Mouse (Mus musculus): Measurements from ENCODE around the gene Klhdc4. TPM values are rescaled to one million over a fixed set of nuclear protein-coding genes. Genes with fewer than 3 reads are reported as not detected.
A peak's percentile ranks its signal among the peaks of the same experiment; 100 is the strongest.

The Klhdc4 gene
- polyA plus RNA-seq, 1 experiment from 2014 or later: 39.5 TPM

GRCm38 (mm10) chr8:121865356-121865755 lies 36.0 kb upstream of the Klhdc4 start:
- POLR2A ChIA-PET: no interaction called here
- in situ Hi-C loops (cut with MboI; ENCODE audit: low pct_unique_long_range_greater_than_20kb): no loop called here
- no peaks in the 10 kb centered on the region for H3K27me3 ChIP-seq
- ATAC-seq: no peak
- DNase-seq (ENCODE audit: low read depth, low spot score): no peak
- TF ChIP-seq CTCF (IDR thresholded peaks at IDR 0.05): no peak
- CTCF ChIA-PET: interaction anchor here (5.5 kb wide), 1 partner anchor 13 kb away, joined by 37 read pairs; no protein-coding TSS in a partner anchor

DNA sequence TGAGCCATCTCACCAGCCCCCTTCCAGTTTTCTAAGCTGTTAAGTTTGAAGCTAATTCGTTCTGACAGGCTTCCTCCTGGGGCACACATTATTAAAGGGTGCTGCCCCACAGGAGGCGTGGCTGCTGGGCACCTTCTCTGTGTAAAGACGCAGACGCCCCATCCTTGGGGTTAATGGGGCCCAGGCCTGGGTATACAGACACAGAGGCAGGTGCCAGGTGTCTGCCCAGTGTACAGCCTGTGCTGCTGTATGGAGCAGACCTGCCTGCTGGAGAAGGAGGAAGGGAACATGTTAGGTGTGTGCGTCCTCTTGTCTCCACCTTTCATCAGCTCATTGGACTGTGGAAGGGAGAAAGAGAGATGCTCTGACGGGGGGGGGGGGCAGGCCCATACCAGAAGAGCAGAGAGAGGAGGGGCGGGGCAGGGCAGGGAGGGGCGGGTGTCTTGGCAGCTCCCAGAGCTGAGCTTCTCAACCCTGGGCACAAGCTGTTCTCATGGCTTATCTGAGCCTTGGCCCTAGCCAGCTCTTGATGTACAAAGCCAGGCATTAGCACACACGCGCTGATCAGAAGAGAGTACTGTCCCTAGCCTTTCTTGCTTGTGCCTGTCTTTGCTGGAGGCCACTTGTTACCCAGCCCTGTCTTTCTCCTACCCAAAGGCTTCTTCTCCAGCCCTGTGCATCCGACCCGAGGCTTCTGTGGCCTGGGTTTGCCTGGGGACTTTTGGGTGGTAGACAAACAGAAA lies 32.6 kb upstream of the Klhdc4 start:
- ChIA-PET POLR2A (no interaction called here), CTCF (interaction anchor here (1.2 to 1.8 kb wide), 3 partner anchors 10 to 48 kb away, joined by 3 to 13 read pairs (median 5); no protein-coding TSS in a partner anchor)
- in situ Hi-C loops (cut with MboI; ENCODE audit: low pct_unique_long_range_greater_than_20kb): no loop called here
- no peak for TF ChIP-seq CTCF (IDR thresholded peaks at IDR 0.05)
- H3K27me3 ChIP-seq: no peaks in the 10 kb centered on the region
- DNase-seq (ENCODE audit: low read depth, low spot score) (no peak), ATAC-seq (no peak)

DNA sequence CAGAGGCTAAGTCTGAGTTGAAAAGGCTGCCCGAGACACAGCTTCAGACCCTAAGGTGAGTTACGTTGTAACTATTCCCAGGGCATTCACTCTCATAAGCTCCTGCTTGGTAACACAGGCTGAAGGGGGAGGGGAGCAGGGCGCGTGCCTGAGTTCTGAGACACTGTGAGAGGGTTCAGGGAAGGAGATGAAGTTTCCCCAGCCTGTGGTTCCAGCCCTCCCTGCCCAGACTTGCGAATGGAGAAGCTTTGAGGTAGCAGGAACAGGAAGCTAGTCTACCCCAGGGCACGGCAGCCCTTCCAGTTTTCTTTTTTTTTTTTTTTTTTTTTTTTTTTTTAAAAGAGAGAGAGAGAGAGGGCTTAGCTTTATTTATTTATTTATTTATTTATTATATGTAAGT lies 31.9 kb upstream of the Klhdc4 start:
- ChIA-PET POLR2A (no interaction called here), CTCF (interaction anchor here (1.2 to 1.8 kb wide), 3 partner anchors 11 to 49 kb away, joined by 3 to 13 read pairs (median 5); no protein-coding TSS in a partner anchor)
- H3K27me3 ChIP-seq: no peaks in the 10 kb centered on the region
- in situ Hi-C loops (cut with MboI; ENCODE audit: low pct_unique_long_range_greater_than_20kb): no loop called here
- no peak for DNase-seq (ENCODE audit: low read depth, low spot score)
- no peak for TF ChIP-seq CTCF (IDR thresholded peaks at IDR 0.05)
- no peak for ATAC-seq

GRCm38 (mm10) chr8:121857747-121858146 lies 28.4 kb upstream of the Klhdc4 start:
- no peaks in the 10 kb centered on the region for H3K27me3 ChIP-seq
- in situ Hi-C loops (cut with MboI; ENCODE audit: low pct_unique_long_range_greater_than_20kb): no loop called here
- POLR2A ChIA-PET: interaction anchor here (1.0 kb wide), 1 partner anchor 14 kb away, joined by 3 read pairs; no protein-coding TSS in a partner anchor
- ATAC-seq (peak; percentile 11), DNase-seq (ENCODE audit: low read depth, low spot score) (no peak)
- no peak for TF ChIP-seq CTCF (IDR thresholded peaks at IDR 0.05)
- CTCF ChIA-PET: interaction anchor here (1.0 to 1.9 kb wide), 4 partner anchors 12 to 62 kb away, joined by 3 to 5 read pairs (median 4); no protein-coding TSS in a partner anchor

DNA sequence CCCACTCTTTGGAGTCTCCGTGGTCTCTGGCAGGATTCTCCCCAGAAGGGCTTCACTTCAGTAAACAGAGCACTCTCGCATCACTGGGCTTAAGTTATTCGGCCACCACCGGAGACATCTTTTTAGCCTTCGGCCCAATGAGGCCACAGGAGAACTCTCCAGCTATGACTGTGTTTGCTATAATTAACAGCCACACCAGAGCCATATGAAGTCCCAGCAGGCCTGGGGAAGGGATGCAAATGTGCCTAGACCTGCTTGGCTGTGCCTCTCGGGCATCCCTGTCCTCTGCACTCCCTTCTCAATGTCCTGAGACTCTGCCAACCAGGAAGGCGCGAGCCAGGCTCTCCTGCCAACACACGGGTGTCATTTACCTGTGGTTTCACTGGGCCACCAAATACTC lies 28.0 kb upstream of the Klhdc4 start:
- TF ChIP-seq CTCF (IDR thresholded peaks at IDR 0.05): no peak
- DNase-seq (ENCODE audit: low read depth, low spot score): no peak
- peak; percentile 72 for ATAC-seq
- CTCF ChIA-PET: interaction anchor here (0.9 to 1.9 kb wide), 5 partner anchors 12 to 69 kb away, joined by 3 to 5 read pairs (median 3); no protein-coding TSS in a partner anchor
- in situ Hi-C loops (cut with MboI; ENCODE audit: low pct_unique_long_range_greater_than_20kb): no loop called here
- no peaks in the 10 kb centered on the region for H3K27me3 ChIP-seq
- POLR2A ChIA-PET: interaction anchor here (1.0 kb wide), 1 partner anchor 14 kb away, joined by 3 read pairs; no protein-coding TSS in a partner anchor

- ATAC-seq (no peak), DNase-seq (ENCODE audit: low read depth, low spot score) (no peak)
- in situ Hi-C loops (cut with MboI; ENCODE audit: low pct_unique_long_range_greater_than_20kb): no loop called here
- ChIA-PET CTCF (interaction anchor here (0.8 to 2.1 kb wide), 5 partner anchors 19 to 72 kb away, joined by 3 to 6 read pairs (median 4); no protein-coding TSS in a partner anchor), POLR2A (interaction anchor here (0.8 to 1.3 kb wide), 2 partner anchors 39 to 52 kb away, joined by 3 to 5 read pairs; no protein-coding TSS in a partner anchor)
- H3K27me3 ChIP-seq: no peaks in the 10 kb centered on the region
- no peak for TF ChIP-seq CTCF (IDR thresholded peaks at IDR 0.05)
Observed at GRCm38 (mm10) chr8:121856071-121856746, 26.8 kb upstream of the Klhdc4 start.

DNA sequence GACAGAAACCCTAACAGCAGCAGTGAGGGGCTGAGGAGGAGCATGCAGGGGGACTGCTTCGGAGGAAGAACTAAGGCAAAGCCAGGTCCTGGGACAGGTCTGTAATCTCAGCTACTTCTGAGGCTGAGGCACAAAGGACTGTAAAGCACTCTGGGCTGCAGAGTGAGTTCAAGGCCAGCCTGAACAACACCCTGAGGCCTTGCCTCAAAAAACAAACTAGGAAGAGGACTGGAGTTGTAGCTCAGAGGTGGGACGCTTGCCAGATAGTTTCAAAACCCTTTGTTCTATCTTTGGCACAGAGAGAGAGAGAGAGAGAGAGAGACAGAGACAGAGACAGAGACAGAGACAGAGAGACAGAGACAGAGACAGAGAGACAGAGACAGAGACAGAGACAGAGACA lies 24.2 kb upstream of the Klhdc4 start:
- DNase-seq (ENCODE audit: low read depth, low spot score): no peak
- no peak for TF ChIP-seq CTCF (IDR thresholded peaks at IDR 0.05)
- CTCF ChIA-PET: interaction anchor here (5.4 to 6.1 kb wide), 2 partner anchors 15 to 58 kb away, joined by 37 to 111 read pairs; no protein-coding TSS in a partner anchor
- POLR2A ChIA-PET: interaction anchor here (1.1 kb wide), 1 partner anchor 44 kb away, joined by 3 read pairs; no protein-coding TSS in a partner anchor
- in situ Hi-C loops (cut with MboI; ENCODE audit: low pct_unique_long_range_greater_than_20kb): loop anchor here (5.0 kb wide), 1 partner anchor 54 kb away; the partner anchor contains the start of gene Slc7a5
- no peaks in the 10 kb centered on the region for H3K27me3 ChIP-seq
- ATAC-seq: no peak

DNA sequence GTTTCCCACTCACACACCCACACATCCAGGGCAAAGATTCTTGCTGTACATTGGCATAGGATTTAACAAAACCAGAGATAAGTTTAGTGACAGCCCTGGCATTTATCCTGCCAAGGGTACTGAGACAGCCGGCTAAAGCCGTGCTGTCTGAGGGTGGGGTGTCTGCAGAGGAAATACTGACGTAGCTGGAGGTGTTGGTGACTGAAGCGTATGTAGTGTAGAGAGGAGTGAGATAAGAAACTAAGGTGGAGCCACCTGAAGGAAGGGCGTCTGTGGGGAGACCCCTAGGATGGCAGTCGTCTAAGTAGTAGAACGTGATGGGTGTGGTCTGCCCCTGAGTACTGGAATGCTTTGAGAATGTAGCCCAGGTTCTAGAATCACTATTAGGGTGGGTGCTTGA lies 23.1 kb upstream of the Klhdc4 start:
- no peaks in the 10 kb centered on the region for H3K27me3 ChIP-seq
- ChIA-PET POLR2A (interaction anchor here (2.9 kb wide), 1 partner anchor 55 kb away, joined by 15 read pairs; the partner anchor contains the start of gene Slc7a5), CTCF (interaction anchor here (2.7 to 6.1 kb wide), 6 partner anchors 16 to 73 kb away, joined by 19 to 111 read pairs (median 34); partner anchors contain the start of gene Slc7a5)
- TF ChIP-seq CTCF (IDR thresholded peaks at IDR 0.05): no peak
- DNase-seq (ENCODE audit: low read depth, low spot score) (no peak), ATAC-seq (no peak)
- in situ Hi-C loops (cut with MboI; ENCODE audit: low pct_unique_long_range_greater_than_20kb): loop anchor here (5.0 kb wide), 1 partner anchor 55 kb away; the partner anchor contains the start of gene Slc7a5

GRCm38 (mm10) chr8:121851716-121852115 lies 22.3 kb upstream of the Klhdc4 start:
- TF ChIP-seq CTCF (IDR thresholded peaks at IDR 0.05): no peak
- no peak for ATAC-seq
- H3K27me3 ChIP-seq: no peaks in the 10 kb centered on the region
- no peak for DNase-seq (ENCODE audit: low read depth, low spot score)
- in situ Hi-C loops (cut with MboI; ENCODE audit: low pct_unique_long_range_greater_than_20kb): loop anchor here (5.0 kb wide), 1 partner anchor 56 kb away; the partner anchor contains the start of gene Slc7a5
- ChIA-PET CTCF (interaction anchor here (1.2 to 6.1 kb wide), 16 partner anchors 10 to 83 kb away, joined by 3 to 111 read pairs (median 16); partner anchors contain the start of gene Slc7a5), POLR2A (interaction anchor here (0.5 to 2.9 kb wide), 5 partner anchors 55 to 301 kb away, joined by 3 to 15 read pairs (median 4); partner anchors contain the start of gene Slc7a5)
